Mouse (Mus musculus) intestine, embryonic 15.5 days (tissue): ENCODE results near the gene Anapc1. TPM values are rescaled to one million over a fixed set of nuclear protein-coding genes. Genes with fewer than 3 reads are reported as not detected.
A peak's percentile ranks its signal among the peaks of the same experiment; 100 is the strongest.

Experiments used
- ATAC-seq: fragments of 200-750 bp; cut with Nextera tagmentation; 2 replicates; pipeline ENCODE4 v1.8.0; 2017; ENCODE audit warnings: moderate TSS enrichment, moderate library complexity
- H3K27ac ChIP-seq: fragments of 300-500 bp; sonication (generic); 2 replicates; pipeline ENCODE4 v1.5.1; 2015; ENCODE audit warnings: mild to moderate bottlenecking, inconsistent platforms
- H3K27me3 ChIP-seq: fragments of 300-500 bp; sonication (generic); replicated peaks from 2 replicates; pipeline ENCODE4 v1.6.1; 2015; ENCODE audit warnings: inconsistent platforms
- H3K36me3 ChIP-seq: fragments of 300-500 bp; sonication (generic); 2 replicates; pipeline ENCODE4 v1.6.1; 2015; ENCODE audit warnings: inconsistent platforms
- H3K4me1 ChIP-seq: fragments of 300-500 bp; sonication (generic); replicated peaks from 2 replicates; pipeline ENCODE4 v1.6.1; 2015; ENCODE audit warnings: inconsistent platforms
- H3K4me2 ChIP-seq: fragments of 300-500 bp; sonication (generic); replicated peaks from 2 replicates; pipeline ENCODE4 v1.6.1; 2015; ENCODE audit warnings: mild to moderate bottlenecking, inconsistent platforms
- H3K4me3 ChIP-seq: fragments of 300-500 bp; sonication (generic); replicated peaks from 2 replicates; pipeline ENCODE4 v1.5.1; 2015; ENCODE audit warnings: inconsistent platforms
- H3K9ac ChIP-seq: fragments of 300-500 bp; sonication (generic); 2 replicates; pipeline ENCODE4 v1.6.1; 2015; ENCODE audit warnings: inconsistent platforms
- H3K9me3 ChIP-seq: fragments of 300-500 bp; sonication (generic); 2 replicates; pipeline ENCODE4 v1.6.1; 2016; ENCODE audit warnings: inconsistent platforms
- WGBS: fragments of 180-500 bp; shearing (Covaris S2); methylation state at CpG from one replicate; pipeline ENCODE4 v1.1.7; 2015; 5-methylcytosine and 5-hydroxymethylcytosine counted together
- polyA plus RNA-seq: library from polyadenylated mRNA; unstranded; fragments of >200 nt; fragmentation: Nextera tagmentation; extraction: Ambion mirVana; gene quantifications from 2 replicates; pipeline ENCODE4 v1.2.1, GENCODE M21; 2015

Anapc1 gene
- polyA plus RNA-seq: 53.3 and 53.5 TPM in 2 replicates

GRCm38 (mm10) chr2:128686921-128687557, at the start of gene Anapc1:
Gene Anapc1, minus strand, starts transcription at chr2:128687391.
- under 1% methylated on average over 58 of the region's 58 CpGs for WGBS
- H3K4me3 ChIP-seq: peak within 1 kb of the TSS; percentile 81
- peak within 1 kb of the TSS; percentile 63 for H3K4me2 ChIP-seq
- H3K9ac ChIP-seq: peak within 1 kb of the TSS; percentile 96
- peaks cover 11% of the 10 kb centered on the region for H3K36me3 ChIP-seq
- H3K9me3 ChIP-seq: no peaks in the 10 kb centered on the region
- no peaks in the 10 kb centered on the region for H3K27me3 ChIP-seq
- peak within 1 kb of the TSS; percentile 91 for H3K27ac ChIP-seq
- ATAC-seq: peak; percentile 99
- peaks cover 7% of the 10 kb centered on the region for H3K4me1 ChIP-seq

DNA sequence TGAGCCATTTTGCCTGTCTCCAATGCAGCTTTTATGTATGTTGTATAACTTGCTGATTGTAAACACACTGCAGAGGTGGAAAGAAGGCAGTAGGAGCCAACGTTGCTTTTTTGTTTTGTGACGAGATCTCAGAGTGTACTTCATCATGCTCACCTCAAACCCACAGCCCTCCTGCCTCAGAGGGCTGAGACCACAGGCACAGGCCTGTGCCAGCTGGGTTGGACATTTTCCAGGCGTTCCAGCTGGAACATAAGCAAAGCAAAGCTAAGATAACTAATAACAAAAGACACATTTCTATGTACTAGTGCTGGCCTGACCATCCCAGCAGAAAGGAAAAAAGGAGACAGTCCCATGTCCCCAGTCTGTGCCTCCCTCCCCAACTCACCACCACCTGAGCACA, 47.9 kb upstream of the Anapc1 start:
- Histone ChIP-seq H3K9ac (no peak overlapping the region), H3K4me2 (no peak overlapping the region), H3K27ac (no peak overlapping the region), H3K4me3 (no peak overlapping the region), H3K4me1 (peaks cover 3% of the 10 kb centered on the region; the same call in 1 of the 2 replicates), H3K9me3 (no peaks in the 10 kb centered on the region), H3K36me3 (no peaks in the 10 kb centered on the region), H3K27me3 (no peaks in the 10 kb centered on the region)
- no peak for ATAC-seq
- WGBS: 36% methylated on average over 3 of the region's 3 CpGs

DNA sequence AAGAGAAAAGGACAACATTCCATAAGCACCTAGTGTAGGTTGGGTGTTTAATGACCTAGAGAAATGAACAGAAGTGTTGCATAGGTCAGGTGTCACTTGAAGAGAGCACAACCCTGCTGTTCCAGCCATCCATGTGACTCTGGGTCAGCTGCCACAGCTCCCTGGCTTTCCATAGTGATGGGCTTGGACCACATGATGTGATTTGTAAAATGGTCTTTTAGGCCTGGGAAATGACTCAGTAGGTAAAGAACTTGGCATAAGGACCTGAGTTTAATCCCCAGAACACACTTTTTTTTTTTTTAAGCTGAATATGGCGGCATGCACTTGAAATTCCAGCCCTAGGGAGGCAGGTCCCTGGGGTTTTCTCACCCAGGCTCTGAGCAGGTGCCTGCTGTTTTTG, 44.8 kb upstream of the Anapc1 start:
- Histone ChIP-seq H3K4me1 (peaks cover 6% of the 10 kb centered on the region; the same call in 1 of the 2 replicates), H3K4me3 (no peak overlapping the region), H3K4me2 (no peak overlapping the region), H3K9ac (no peak overlapping the region), H3K27me3 (no peaks in the 10 kb centered on the region), H3K27ac (no peak overlapping the region), H3K36me3 (0 out of 2 replicates have a peak, but pooled peaks cover 3% of the 10 kb centered on the region), H3K9me3 (no peaks in the 10 kb centered on the region)
- ATAC-seq: no peak
- 81% methylated on average over 1 of the region's 1 CpGs for WGBS

GRCm38 (mm10) chr2:128731514-128731913, 44.3 kb upstream of the Anapc1 start:
- H3K27me3 ChIP-seq: no peaks in the 10 kb centered on the region
- H3K4me2 ChIP-seq: no peak overlapping the region
- WGBS: 68% methylated on average over 10 of the region's 10 CpGs
- no peak overlapping the region for H3K27ac ChIP-seq
- no peak for ATAC-seq
- H3K36me3 ChIP-seq: 0 out of 2 replicates have a peak, but pooled peaks cover 3% of the 10 kb centered on the region
- no peak overlapping the region for H3K9ac ChIP-seq
- H3K9me3 ChIP-seq: no peaks in the 10 kb centered on the region
- no peak overlapping the region for H3K4me3 ChIP-seq
- H3K4me1 ChIP-seq: peaks cover 6% of the 10 kb centered on the region; the same call in 1 of the 2 replicates

- H3K27me3 ChIP-seq: no peaks in the 10 kb centered on the region
- ATAC-seq: no peak
- no peak overlapping the region for H3K4me3 ChIP-seq
- H3K36me3 ChIP-seq: 0 out of 2 replicates have a peak, but pooled peaks cover 3% of the 10 kb centered on the region
- H3K9me3 ChIP-seq: no peaks in the 10 kb centered on the region
- H3K9ac ChIP-seq: no peak overlapping the region
- WGBS: 69% methylated on average over 7 of the region's 7 CpGs
- H3K27ac ChIP-seq: no peak overlapping the region
- H3K4me1 ChIP-seq: peaks cover 3% of the 10 kb centered on the region; the same call in 1 of the 2 replicates
- no peak overlapping the region for H3K4me2 ChIP-seq
Measured at GRCm38 (mm10) chr2:128729141-128729540, 42.0 kb upstream of the Anapc1 start.

- Histone ChIP-seq H3K4me2 (no peak overlapping the region), H3K4me1 (peaks cover 3% of the 10 kb centered on the region; the same call in 1 of the 2 replicates), H3K9ac (no peak overlapping the region), H3K9me3 (no peaks in the 10 kb centered on the region), H3K4me3 (no peak overlapping the region), H3K27me3 (no peaks in the 10 kb centered on the region), H3K27ac (no peak overlapping the region), H3K36me3 (0 out of 2 replicates have a peak, but pooled peaks cover 3% of the 10 kb centered on the region)
- WGBS: 69% methylated on average over 4 of the region's 4 CpGs
- ATAC-seq: no peak
Measured at GRCm38 (mm10) chr2:128728066-128728465, 40.9 kb upstream of the Anapc1 start.

GRCm38 (mm10) chr2:128727552-128727951, 40.4 kb upstream of the Anapc1 start:
- no peaks in the 10 kb centered on the region for H3K9me3 ChIP-seq
- H3K27me3 ChIP-seq: no peaks in the 10 kb centered on the region
- H3K4me1 ChIP-seq: peaks cover 3% of the 10 kb centered on the region; the same call in 1 of the 2 replicates
- no peak overlapping the region for H3K4me2 ChIP-seq
- ATAC-seq: 0 out of 2 replicates have a peak, but pooled peaks have one; percentile 14
- H3K27ac ChIP-seq: no peak overlapping the region
- WGBS: 50% methylated on average over 3 of the region's 3 CpGs
- no peak overlapping the region for H3K4me3 ChIP-seq
- no peak overlapping the region for H3K9ac ChIP-seq
- 0 out of 2 replicates have a peak, but pooled peaks cover 3% of the 10 kb centered on the region for H3K36me3 ChIP-seq

GRCm38 (mm10) chr2:128726626-128727025, 39.4 kb upstream of the Anapc1 start:
- WGBS: 60% methylated on average over 7 of the region's 7 CpGs
- Histone ChIP-seq H3K36me3 (0 out of 2 replicates have a peak, but pooled peaks cover 3% of the 10 kb centered on the region), H3K27me3 (no peaks in the 10 kb centered on the region), H3K27ac (peak overlapping the region; percentile 75), H3K4me1 (peaks cover 3% of the 10 kb centered on the region; the same call in 1 of the 2 replicates), H3K4me2 (peak overlapping the region; percentile 28; the same call in 1 of the 2 replicates), H3K9me3 (no peaks in the 10 kb centered on the region), H3K9ac (no peak overlapping the region), H3K4me3 (no peak overlapping the region)
- peak; percentile 72 for ATAC-seq

GRCm38 (mm10) chr2:128726067-128726466, 38.9 kb upstream of the Anapc1 start:
- H3K4me3 ChIP-seq: no peak overlapping the region
- H3K36me3 ChIP-seq: 0 out of 2 replicates have a peak, but pooled peaks cover 3% of the 10 kb centered on the region
- H3K4me2 ChIP-seq: no peak overlapping the region; the same call in 1 of the 2 replicates
- H3K9ac ChIP-seq: no peak overlapping the region
- no peak for ATAC-seq
- no peaks in the 10 kb centered on the region for H3K27me3 ChIP-seq
- WGBS: 67% methylated on average over 5 of the region's 5 CpGs
- H3K4me1 ChIP-seq: peaks cover 3% of the 10 kb centered on the region; the same call in 1 of the 2 replicates
- H3K9me3 ChIP-seq: no peaks in the 10 kb centered on the region
- H3K27ac ChIP-seq: peak overlapping the region; percentile 75

DNA sequence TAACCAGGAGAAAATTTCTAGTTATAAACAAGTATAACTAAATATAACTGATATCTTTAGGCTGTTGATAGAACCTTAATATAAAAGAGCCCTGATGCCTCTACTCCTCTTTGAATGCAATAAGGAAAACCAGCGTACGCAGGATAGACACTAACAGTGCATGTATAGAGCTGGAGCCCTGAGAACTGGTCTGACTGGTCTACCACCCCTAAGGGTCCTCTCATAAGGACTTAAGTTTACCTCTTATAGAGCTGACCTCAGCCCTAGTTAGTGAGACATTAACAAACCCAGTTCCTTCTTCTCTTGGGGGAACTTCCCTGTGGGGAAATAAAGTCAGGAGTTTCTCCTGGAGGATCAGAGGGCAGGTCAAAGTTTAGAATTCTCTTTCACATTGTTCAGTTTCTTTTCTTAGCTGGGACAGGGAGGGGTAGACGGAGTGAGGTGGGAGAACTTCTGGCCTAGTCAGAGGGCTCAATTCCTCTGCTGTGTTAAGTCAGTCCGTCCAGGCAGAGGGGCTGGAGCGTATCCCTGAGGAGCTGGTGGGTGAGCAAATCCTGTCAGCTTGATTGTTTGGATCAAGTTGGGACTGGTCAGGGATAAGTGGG, 35.0 kb upstream of the Anapc1 start:
- H3K9me3 ChIP-seq: no peaks in the 10 kb centered on the region
- H3K4me1 ChIP-seq: peaks cover 11% of the 10 kb centered on the region; the same call in 1 of the 2 replicates
- H3K4me3 ChIP-seq: no peak overlapping the region
- no peaks in the 10 kb centered on the region for H3K36me3 ChIP-seq
- no peak overlapping the region for H3K9ac ChIP-seq
- H3K4me2 ChIP-seq: peak overlapping the region; percentile 26; the same call in 1 of the 2 replicates
- WGBS: 63% methylated on average over 5 of the region's 5 CpGs
- peak overlapping the region; percentile 85 for H3K27ac ChIP-seq
- ATAC-seq: peak; percentile 91
- no peaks in the 10 kb centered on the region for H3K27me3 ChIP-seq

- H3K27ac ChIP-seq: no peak overlapping the region
- H3K9ac ChIP-seq: no peak overlapping the region
- peaks cover 24% of the 10 kb centered on the region for H3K4me1 ChIP-seq
- WGBS: 76% methylated on average over 2 of the region's 2 CpGs
- no peak overlapping the region for H3K4me2 ChIP-seq
- H3K27me3 ChIP-seq: no peaks in the 10 kb centered on the region
- no peak overlapping the region for H3K4me3 ChIP-seq
- no peaks in the 10 kb centered on the region for H3K9me3 ChIP-seq
- ATAC-seq: no peak
- H3K36me3 ChIP-seq: no peaks in the 10 kb centered on the region
Measured at GRCm38 (mm10) chr2:128719380-128719779, 32.2 kb upstream of the Anapc1 start.

DNA sequence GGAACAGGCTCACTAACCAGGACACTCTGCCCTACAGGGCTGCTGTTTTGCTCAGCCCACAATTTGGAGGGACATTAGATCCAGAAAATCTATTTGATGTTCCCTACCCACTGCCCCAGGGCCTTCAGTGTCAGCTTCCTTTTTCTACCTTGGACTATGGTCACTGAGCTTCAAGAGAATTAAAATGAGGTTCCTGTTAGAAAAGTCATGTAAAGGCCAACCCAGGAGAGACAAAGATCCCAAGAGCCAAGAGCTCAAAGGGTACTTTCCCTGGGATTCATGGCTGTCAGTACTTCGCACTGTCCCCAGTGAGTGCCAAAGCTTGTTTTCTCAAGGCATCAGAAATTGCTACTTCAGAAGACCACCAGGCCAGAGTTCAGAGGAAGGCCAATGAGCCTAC, 28.8 kb upstream of the Anapc1 start:
- no peaks in the 10 kb centered on the region for H3K9me3 ChIP-seq
- H3K4me3 ChIP-seq: no peak overlapping the region
- no peak overlapping the region for H3K9ac ChIP-seq
- H3K4me1 ChIP-seq: peaks cover 39% of the 10 kb centered on the region
- WGBS: 87% methylated on average over 1 of the region's 1 CpGs
- no peak for ATAC-seq
- peak overlapping the region; percentile 23; the same call in 1 of the 2 replicates for H3K27ac ChIP-seq
- no peak overlapping the region for H3K4me2 ChIP-seq
- H3K36me3 ChIP-seq: no peaks in the 10 kb centered on the region
- H3K27me3 ChIP-seq: no peaks in the 10 kb centered on the region
